Mouse (Mus musculus): ENCODE data around the gene Hdac9.

Gene Hdac9

GRCm38 (mm10) chr12:34688941-34689340 is 228.0 kb downstream of the Hdac9 start:
- no peak for DNase-seq

GRCm38 (mm10) chr12:34683375-34683774 is 233.5 kb downstream of the Hdac9 start:
- peak; percentile 39 for DNase-seq

GRCm38 (mm10) chr12:34682657-34683056 is 234.2 kb downstream of the Hdac9 start:
- no peak for DNase-seq

GRCm38 (mm10) chr12:34680576-34680975 is 236.3 kb downstream of the Hdac9 start:
- DNase-seq: no peak

GRCm38 (mm10) chr12:34677110-34677509 is 239.8 kb downstream of the Hdac9 start:
- DNase-seq: no peak

- no peak for DNase-seq
Measured at GRCm38 (mm10) chr12:34674235-34674634, 242.7 kb downstream of the Hdac9 start.

- no peak for DNase-seq
Measured at GRCm38 (mm10) chr12:34673539-34673938, 243.4 kb downstream of the Hdac9 start.

- peak; percentile 76 for DNase-seq
Measured at GRCm38 (mm10) chr12:34664758-34665157, 252.1 kb downstream of the Hdac9 start.

- DNase-seq: no peak
Measured at GRCm38 (mm10) chr12:34661378-34661777, 255.5 kb downstream of the Hdac9 start.

GRCm38 (mm10) chr12:34660027-34660426 is 256.9 kb downstream of the Hdac9 start:
- no peak for DNase-seq

- DNase-seq: no peak
Measured at GRCm38 (mm10) chr12:34658568-34658967, 258.3 kb downstream of the Hdac9 start.

- DNase-seq: peak; percentile 26
Measured at GRCm38 (mm10) chr12:34658119-34658518, 258.8 kb downstream of the Hdac9 start.

- no peak for DNase-seq
Measured at GRCm38 (mm10) chr12:34653615-34654014, 263.3 kb downstream of the Hdac9 start.

- no peak for DNase-seq
Measured at GRCm38 (mm10) chr12:34648753-34649152, 268.1 kb downstream of the Hdac9 start.

GRCm38 (mm10) chr12:34641705-34642259 is 275.1 kb downstream of the Hdac9 start:
- DNase-seq: no peak

- DNase-seq: no peak
Measured at GRCm38 (mm10) chr12:34637238-34638124, 279.4 kb downstream of the Hdac9 start.

GRCm38 (mm10) chr12:34619101-34619500 is 297.8 kb downstream of the Hdac9 start:
- DNase-seq: no peak

- DNase-seq: no peak
Measured at GRCm38 (mm10) chr12:34618321-34618720, 298.6 kb downstream of the Hdac9 start.

GRCm38 (mm10) chr12:34617836-34618235 is 299.1 kb downstream of the Hdac9 start:
- no peak for DNase-seq

GRCm38 (mm10) chr12:34614796-34615195 is 302.1 kb downstream of the Hdac9 start:
- no peak for DNase-seq

- no peak for DNase-seq
Measured at GRCm38 (mm10) chr12:34612511-34612910, 304.4 kb downstream of the Hdac9 start.

GRCm38 (mm10) chr12:34604521-34604920 is 312.4 kb downstream of the Hdac9 start:
- no peak for DNase-seq

GRCm38 (mm10) chr12:34594167-34594793 is 322.6 kb downstream of the Hdac9 start:
- DNase-seq: no peak

- DNase-seq: no peak
Measured at GRCm38 (mm10) chr12:34587171-34587570, 329.7 kb downstream of the Hdac9 start.

Measured in kidney, postnatal 14 days (tissue).